Mouse (Mus musculus): ENCODE data around the gene Fign.

DNA sequence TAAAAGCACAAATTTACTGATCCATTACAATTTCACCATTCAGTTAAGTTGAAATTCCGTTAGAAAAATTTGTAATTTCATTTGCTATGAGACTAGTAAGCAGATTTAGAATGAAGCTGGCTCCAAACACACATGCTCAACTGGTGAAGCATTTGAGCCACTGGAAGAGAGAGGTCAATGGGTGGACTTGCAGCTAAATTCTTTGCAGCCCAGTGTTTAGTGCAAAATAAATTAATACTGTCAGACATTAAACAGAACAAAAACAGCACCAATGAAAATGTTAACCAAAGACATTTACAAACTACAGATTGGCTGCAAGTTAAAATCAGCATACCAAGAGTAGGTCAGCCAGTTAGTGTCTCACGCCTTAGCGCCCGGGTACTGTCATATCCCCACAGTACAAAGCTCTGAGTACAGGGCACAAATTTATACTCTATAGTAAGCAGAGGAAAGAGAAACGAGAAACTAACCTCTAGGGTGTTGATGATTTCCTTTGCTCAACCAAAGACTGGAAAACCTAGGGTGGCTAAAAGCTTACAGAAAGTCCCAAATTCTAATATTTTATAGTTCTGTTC lies 13.9 kb downstream of the Fign start:
- TF ChIP-seq CTCF (IDR thresholded peaks at IDR 0.05; ENCODE audit: borderline replicate concordance, insufficient read depth, low read length) (no peak), POLR2A (IDR thresholded peaks at IDR 0.05; ENCODE audit: low read depth, low read length) (no peak)

Measured in embryonic fibroblast, embryonic 13.5 days (primary cell).